Mouse (Mus musculus) forebrain, embryonic 14.5 days (tissue): ENCODE measurements around the gene Igfbp2. TPM values are rescaled to one million over a fixed set of nuclear protein-coding genes. Genes with fewer than 3 reads are reported as not detected.
A peak's percentile ranks its signal among the peaks of the same experiment; 100 is the strongest.

Source experiments
- ATAC-seq: fragments of 200-750 bp; cut with Nextera tagmentation; 2 replicates; pipeline ENCODE4 v1.8.0; 2017; ENCODE audit warnings: mild to moderate bottlenecking, moderate library complexity
- DNase-seq: peaks from one replicate; pipeline ENCODE4 v3.0.0-alpha.2; 2015; ENCODE audit warnings: low spot score
- H3K27ac ChIP-seq: fragments of 300-500 bp; sonication (generic); 2 replicates; pipeline ENCODE4 v1.5.1; 2014; ENCODE audit warnings: low read depth, mild to moderate bottlenecking, control low read depth, low read length, moderate library complexity
- H3K27me3 ChIP-seq: fragments of 300-500 bp; sonication (generic); replicated peaks from 2 replicates; pipeline ENCODE4 v1.6.1; 2014; ENCODE audit warnings: low read length, control low read depth, mixed read lengths; ENCODE audit not compliant: control insufficient read depth, insufficient read depth
- H3K36me3 ChIP-seq: fragments of 300-500 bp; sonication (generic); 2 replicates; pipeline ENCODE4 v1.6.1; 2014; ENCODE audit warnings: low read length, control low read depth; ENCODE audit not compliant: control insufficient read depth, insufficient read depth
- H3K4me1 ChIP-seq: fragments of 300-500 bp; sonication (generic); 2 replicates; pipeline ENCODE4 v1.6.1; 2014; ENCODE audit warnings: antibody characterized with exemption, low read length, control low read depth; ENCODE audit not compliant: control insufficient read depth, insufficient read depth
- H3K4me2 ChIP-seq: fragments of 300-500 bp; sonication (generic); 2 replicates; pipeline ENCODE4 v1.6.1; 2014; ENCODE audit warnings: mild to moderate bottlenecking, control low read depth, low read length
- H3K4me3 ChIP-seq: fragments of 300-500 bp; sonication (generic); 2 replicates; pipeline ENCODE4 v1.5.1; 2014; ENCODE audit warnings: low read depth, low read length, control low read depth
- H3K9ac ChIP-seq: fragments of 300-500 bp; sonication (generic); 2 replicates; pipeline ENCODE4 v1.6.1; 2014; ENCODE audit warnings: mild to moderate bottlenecking, low read length, control low read depth, moderate library complexity
- H3K9me3 ChIP-seq: fragments of 300-500 bp; sonication (generic); replicated peaks from 2 replicates; pipeline ENCODE4 v1.6.1; 2016; ENCODE audit warnings: low read length, control low read depth, mixed read lengths; ENCODE audit not compliant: control insufficient read depth
- WGBS: fragments of 180-500 bp; shearing (Covaris S2); extraction: QIAGEN DNeasy Blood & Tissue Kit; methylation state at CpG from one replicate; pipeline ENCODE4 v1.1.7; 2014; 5-methylcytosine and 5-hydroxymethylcytosine counted together
- polyA plus RNA-seq: library from polyadenylated mRNA; unstranded; fragments of >200 nt; fragmentation: Nextera tagmentation; extraction: Ambion mirVana; gene quantifications from 2 replicates; pipeline ENCODE4 v1.2.1, GENCODE M21; 2014

Gene Igfbp2
- polyA plus RNA-seq: 384 and 410 TPM in 2 replicates

- Histone ChIP-seq H3K27me3 (no peaks in the 10 kb centered on the region), H3K36me3 (no peaks in the 10 kb centered on the region), H3K9ac (peak within 1 kb of the TSS; percentile 91), H3K4me3 (peak within 1 kb of the TSS; percentile 78), H3K27ac (peak within 1 kb of the TSS; percentile 84), H3K4me2 (peak within 1 kb of the TSS; percentile 88), H3K9me3 (no peaks in the 10 kb centered on the region), H3K4me1 (peaks cover 19% of the 10 kb centered on the region)
- DNase-seq (peak; percentile 90), ATAC-seq (peak; percentile 84)
- WGBS: 1% methylated on average over 44 of the region's 58 CpGs
Measured at GRCm38 (mm10) chr1:72823751-72824706, at the start of gene Igfbp2. Igfbp2 (plus strand) TSS chr1:72824503.

- no peak for ATAC-seq
- Histone ChIP-seq H3K4me1 (no peaks in the 10 kb centered on the region), H3K27ac (no peak overlapping the region), H3K9me3 (no peaks in the 10 kb centered on the region), H3K9ac (no peak overlapping the region), H3K36me3 (no peaks in the 10 kb centered on the region), H3K4me2 (no peak overlapping the region), H3K27me3 (no peaks in the 10 kb centered on the region), H3K4me3 (no peak overlapping the region)
- DNase-seq: peak; percentile 6
- WGBS: 24% methylated on average over 6 of the region's 6 CpGs
Measured at GRCm38 (mm10) chr1:72778789-72779188, 45.5 kb upstream of the Igfbp2 start.

GRCm38 (mm10) chr1:72780720-72781119 is 43.6 kb upstream of the Igfbp2 start:
- no peaks in the 10 kb centered on the region for H3K36me3 ChIP-seq
- no peak overlapping the region for H3K4me2 ChIP-seq
- no peak overlapping the region for H3K9ac ChIP-seq
- no peaks in the 10 kb centered on the region for H3K27me3 ChIP-seq
- 33% methylated on average over 7 of the region's 7 CpGs for WGBS
- no peak overlapping the region for H3K27ac ChIP-seq
- H3K4me1 ChIP-seq: no peaks in the 10 kb centered on the region
- H3K9me3 ChIP-seq: no peaks in the 10 kb centered on the region
- ATAC-seq (no peak), DNase-seq (no peak)
- no peak overlapping the region for H3K4me3 ChIP-seq

GRCm38 (mm10) chr1:72783341-72783740 is 41.0 kb upstream of the Igfbp2 start:
- H3K4me3 ChIP-seq: no peak overlapping the region
- H3K27ac ChIP-seq: no peak overlapping the region
- no peaks in the 10 kb centered on the region for H3K4me1 ChIP-seq
- ATAC-seq (no peak), DNase-seq (no peak)
- H3K27me3 ChIP-seq: no peaks in the 10 kb centered on the region
- H3K4me2 ChIP-seq: no peak overlapping the region
- no peaks in the 10 kb centered on the region for H3K9me3 ChIP-seq
- H3K36me3 ChIP-seq: no peaks in the 10 kb centered on the region
- no peak overlapping the region for H3K9ac ChIP-seq
- WGBS: 71% methylated on average over 2 of the region's 2 CpGs

GRCm38 (mm10) chr1:72784018-72784417 is 40.3 kb upstream of the Igfbp2 start:
- Histone ChIP-seq H3K9ac (no peak overlapping the region), H3K4me1 (no peaks in the 10 kb centered on the region), H3K27me3 (no peaks in the 10 kb centered on the region), H3K27ac (no peak overlapping the region), H3K36me3 (no peaks in the 10 kb centered on the region), H3K9me3 (no peaks in the 10 kb centered on the region), H3K4me2 (no peak overlapping the region), H3K4me3 (no peak overlapping the region)
- DNase-seq (no peak), ATAC-seq (no peak)
- WGBS: 38% methylated on average over 7 of the region's 7 CpGs

GRCm38 (mm10) chr1:72790670-72791069 is 33.6 kb upstream of the Igfbp2 start:
- Histone ChIP-seq H3K27me3 (no peaks in the 10 kb centered on the region), H3K9ac (no peak overlapping the region), H3K36me3 (no peaks in the 10 kb centered on the region), H3K4me2 (no peak overlapping the region), H3K27ac (no peak overlapping the region), H3K9me3 (no peaks in the 10 kb centered on the region), H3K4me3 (no peak overlapping the region), H3K4me1 (no peaks in the 10 kb centered on the region)
- ATAC-seq (no peak), DNase-seq (no peak)
- WGBS: 47% methylated on average over 3 of the region's 3 CpGs

GRCm38 (mm10) chr1:72791743-72792142 is 32.6 kb upstream of the Igfbp2 start:
- no peak overlapping the region for H3K4me3 ChIP-seq
- DNase-seq (no peak), ATAC-seq (no peak)
- no peak overlapping the region for H3K27ac ChIP-seq
- no peaks in the 10 kb centered on the region for H3K27me3 ChIP-seq
- H3K36me3 ChIP-seq: no peaks in the 10 kb centered on the region
- no peak overlapping the region for H3K4me2 ChIP-seq
- no peaks in the 10 kb centered on the region for H3K4me1 ChIP-seq
- no peaks in the 10 kb centered on the region for H3K9me3 ChIP-seq
- no peak overlapping the region for H3K9ac ChIP-seq

GRCm38 (mm10) chr1:72792262-72792661 is 32.0 kb upstream of the Igfbp2 start:
- H3K9ac ChIP-seq: no peak overlapping the region
- ATAC-seq (no peak), DNase-seq (no peak)
- H3K4me3 ChIP-seq: no peak overlapping the region
- no peaks in the 10 kb centered on the region for H3K4me1 ChIP-seq
- H3K27me3 ChIP-seq: no peaks in the 10 kb centered on the region
- H3K4me2 ChIP-seq: no peak overlapping the region
- H3K9me3 ChIP-seq: no peaks in the 10 kb centered on the region
- WGBS: 4% methylated on average over 1 of the region's 1 CpGs
- no peak overlapping the region for H3K27ac ChIP-seq
- no peaks in the 10 kb centered on the region for H3K36me3 ChIP-seq

- Histone ChIP-seq H3K4me3 (no peak overlapping the region), H3K9me3 (no peaks in the 10 kb centered on the region), H3K27ac (no peak overlapping the region), H3K36me3 (no peaks in the 10 kb centered on the region), H3K9ac (no peak overlapping the region), H3K4me1 (no peaks in the 10 kb centered on the region), H3K27me3 (no peaks in the 10 kb centered on the region), H3K4me2 (no peak overlapping the region)
- DNase-seq: no peak
- ATAC-seq: no peak
Measured at GRCm38 (mm10) chr1:72793230-72793629, 31.1 kb upstream of the Igfbp2 start.
